Mouse (Mus musculus): Measurements from ENCODE around the gene Rhod. TPM values are rescaled to one million over a fixed set of nuclear protein-coding genes. Genes with fewer than 3 reads are reported as not detected.

Gene Rhod
- not detected for total RNA-seq (2023)

DNA sequence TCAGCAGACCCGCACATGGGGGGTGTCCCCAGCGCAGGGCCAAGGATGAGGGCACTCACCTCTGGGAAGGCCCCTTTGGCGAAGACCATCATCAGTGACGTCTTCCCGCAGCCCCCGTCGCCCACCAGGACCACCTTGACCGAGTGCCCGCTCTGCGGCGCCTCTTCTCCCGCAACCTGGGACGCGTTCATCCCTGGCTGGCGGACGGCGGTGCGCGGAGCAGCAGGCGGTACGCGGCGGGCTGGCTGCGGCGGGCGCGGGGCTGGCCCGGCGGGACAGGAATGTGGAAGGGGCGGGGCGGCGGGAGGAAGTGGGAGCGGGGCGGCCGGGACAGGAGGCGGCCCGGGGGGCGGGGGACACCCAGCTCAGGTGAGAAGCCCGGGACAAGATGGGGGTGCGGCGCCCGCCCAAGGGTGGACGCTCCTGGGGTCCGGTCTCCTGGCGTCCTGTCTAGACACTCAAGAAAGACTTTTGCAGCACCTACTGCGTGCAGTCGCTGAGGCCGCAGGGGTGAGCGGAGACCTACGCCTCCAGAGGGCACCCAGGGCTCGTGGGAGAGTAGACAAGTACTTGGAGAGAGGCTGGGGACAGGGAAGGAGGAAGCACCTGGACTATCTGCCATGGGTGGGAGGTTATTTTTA, at the start of gene Rhod:
TSS of gene Rhod (minus strand) at position 272 of the 641 bp plus-strand sequence.

DNA sequence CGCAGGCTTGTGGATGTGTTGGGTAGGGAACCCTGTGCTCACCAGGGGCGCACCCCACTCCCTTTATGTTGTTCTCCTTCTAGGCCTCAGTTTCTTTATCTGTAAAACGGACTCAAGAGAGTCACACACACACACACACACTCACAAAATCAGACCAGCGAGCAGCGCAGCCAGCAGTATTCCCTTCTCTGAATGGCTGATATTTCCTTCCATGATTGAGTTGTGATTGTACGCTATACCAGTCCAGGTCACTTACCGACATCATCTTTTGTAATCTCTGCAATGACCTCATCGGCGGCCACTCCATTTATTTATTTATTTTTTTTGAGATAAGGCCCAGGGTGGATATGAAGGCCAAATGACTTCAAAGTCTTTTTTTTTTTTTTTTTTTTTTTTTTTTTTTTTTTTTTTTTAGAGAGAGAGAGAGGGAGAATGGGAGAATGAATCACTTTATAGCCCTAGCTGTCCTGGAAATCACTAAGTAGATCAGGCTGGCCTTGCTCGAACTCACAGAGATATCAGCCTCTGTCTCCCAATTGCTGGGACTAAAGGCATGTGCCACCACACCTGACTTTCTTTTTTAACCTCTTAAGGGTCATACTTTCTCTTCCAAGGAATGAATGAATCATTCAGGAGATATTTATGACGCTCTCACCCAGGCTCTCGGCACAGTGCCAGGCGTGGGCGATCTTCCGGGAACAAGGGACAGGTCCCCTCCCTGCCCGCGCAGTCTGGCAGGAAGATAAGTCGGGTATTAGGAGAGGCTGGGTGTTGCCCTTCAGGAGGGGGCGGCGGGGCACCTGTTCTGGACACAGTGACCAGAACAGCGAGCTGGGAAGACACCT, 38.3 kb upstream of the Rhod start, which contains the start of gene Syt12:
TSS of gene Syt12 (minus strand) at position 103 of the 845 bp plus-strand sequence.

DNA sequence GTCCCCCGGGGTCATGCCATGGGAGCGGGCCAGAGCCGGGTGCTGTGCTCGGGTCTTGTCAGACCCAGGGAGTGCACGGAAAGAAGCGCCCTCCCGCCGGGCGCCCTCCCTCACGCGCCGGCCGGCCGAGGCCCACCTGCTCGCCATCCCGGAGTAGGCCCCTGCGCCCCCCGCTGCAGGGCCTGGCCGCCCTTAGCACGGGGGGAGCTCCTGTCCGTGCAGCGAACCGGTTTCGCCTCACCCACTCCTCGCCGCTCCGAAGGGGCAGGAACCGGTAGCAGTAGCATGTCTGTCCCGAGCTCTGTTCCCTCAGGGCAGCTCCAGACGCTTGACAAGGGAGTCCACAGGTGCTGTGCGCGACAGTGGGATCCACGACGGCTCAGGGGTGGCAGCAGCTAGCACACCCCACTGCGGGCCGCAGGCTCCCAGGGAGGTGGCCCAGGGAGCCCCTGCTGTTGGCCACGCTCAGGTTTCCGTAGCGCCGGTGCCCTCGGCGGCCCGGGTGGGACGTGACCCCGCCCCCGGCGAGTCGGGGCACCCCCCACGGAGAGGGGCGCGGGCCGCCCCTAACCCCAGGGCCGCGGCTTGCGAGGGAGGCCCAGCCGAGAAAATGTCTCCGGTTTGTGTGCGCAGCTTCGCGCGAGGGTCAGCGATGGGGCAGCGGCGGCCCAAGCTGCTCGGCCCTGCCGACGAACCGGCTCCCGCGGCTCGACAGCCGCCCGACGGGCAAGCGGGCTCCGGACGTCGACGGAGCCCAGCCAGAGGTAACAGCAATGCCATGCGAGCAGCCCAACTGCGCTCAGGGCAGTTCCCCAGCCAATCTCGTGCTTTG, 41.2 kb downstream of the Rhod start, which contains the start of gene Kdm2a:
TSS of gene Kdm2a (minus strand) at position 488 of the 832 bp plus-strand sequence.

Other genes with a start within 250 kb of the Rhod start
- gene Tbc1d10c, start 248.1 kb downstream of the Rhod start, total RNA-seq (2023), result 100 to 1,000 TPM; 126 to 134 TPM
- gene Ppp1ca, start 247.4 kb downstream of the Rhod start, total RNA-seq (2023), result 100 to 1,000 TPM; 433 to 455 TPM
- 10 to 100 TPM; 28.4 to 29.8 TPM for gene Rad9a, start 237.8 kb downstream of the Rhod start, total RNA-seq (2023)
- gene Clcf1, start 225.2 kb downstream of the Rhod start, total RNA-seq (2023), result 1 to 10 TPM; 2.5 to 4.2 TPM
- gene AC109138.7, start 225.1 kb downstream of the Rhod start, total RNA-seq (2023), result not detected
- 10 to 100 TPM; 53.1 to 57.3 TPM for gene Pold4, start 207.5 kb downstream of the Rhod start, total RNA-seq (2023)
- gene Ssh3, start 170.3 kb downstream of the Rhod start, total RNA-seq (2023), result 10 to 100 TPM; 28.7 to 35.5 TPM
- 10 to 100 TPM; 33.9 to 37.4 TPM for gene Ankrd13d, start 156.3 kb downstream of the Rhod start, total RNA-seq (2023)
- 100 to 1,000 TPM; 428 to 445 TPM for gene Grk2, start 133.2 kb downstream of the Rhod start, total RNA-seq (2023)
- gene Kdm2a, start 41.1 kb downstream of the Rhod start, total RNA-seq (2023), result 100 to 1,000 TPM in 1 of 2 experiments, 10 to 100 TPM in 1; 98.8 to 114 TPM
- under 1 TPM in 1 of 2 experiments, not detected in 1; 0.09 TPM for gene Syt12, start 38.0 kb upstream of the Rhod start, total RNA-seq (2023)
- not detected for gene 2010003K11Rik, start 59.2 kb upstream of the Rhod start, total RNA-seq (2023)
- gene Pcx, start 71.0 kb upstream of the Rhod start, total RNA-seq (2023), result 1 to 10 TPM; 3.2 to 3.6 TPM
- gene Lrfn4, start 176.2 kb upstream of the Rhod start, total RNA-seq (2023), result under 1 TPM; 0.49 to 0.88 TPM
- gene Rce1, start 186.2 kb upstream of the Rhod start, total RNA-seq (2023), result 10 to 100 TPM; 12.7 to 12.8 TPM

Measured in neutrophil, adult 59 days (primary cell).